Mouse (Mus musculus) intestine, postnatal 0 days (tissue): ENCODE results near the gene Bricd5. TPM values are rescaled to one million over a fixed set of nuclear protein-coding genes. Genes with fewer than 3 reads are reported as not detected.
"Not testable (repeated sequence)": the region's sequence is repeated elsewhere in the genome, so short reads cannot be mapped to it uniquely, and the experiment has no call there.

Experiments used
- ATAC-seq: fragments of 200-750 bp; cut with Nextera tagmentation; 2 replicates; pipeline ENCODE4 v1.8.0; 2017; ENCODE audit warnings: mild to moderate bottlenecking, moderate TSS enrichment, moderate library complexity
- H3K27ac ChIP-seq: fragments of 300-500 bp; sonication (generic); 2 replicates; pipeline ENCODE4 v1.5.1; 2014; ENCODE audit warnings: mild to moderate bottlenecking, low read depth, low read length, moderate library complexity
- H3K27me3 ChIP-seq: fragments of 300-500 bp; sonication (generic); replicated peaks from 2 replicates; pipeline ENCODE4 v1.6.1; 2014; ENCODE audit warnings: low read length, mixed read lengths; ENCODE audit not compliant: control insufficient read depth, insufficient read depth
- H3K36me3 ChIP-seq: fragments of 300-500 bp; sonication (generic); 2 replicates; pipeline ENCODE4 v1.6.1; 2014; ENCODE audit warnings: mild to moderate bottlenecking, moderate library complexity; ENCODE audit not compliant: control insufficient read depth, insufficient read depth
- H3K4me1 ChIP-seq: fragments of 300-500 bp; sonication (generic); replicated peaks from 2 replicates; pipeline ENCODE4 v1.6.1; 2014; ENCODE audit warnings: antibody characterized with exemption, low read length, mixed read lengths; ENCODE audit not compliant: control insufficient read depth, insufficient read depth
- H3K4me2 ChIP-seq: fragments of 300-500 bp; sonication (generic); replicated peaks from 2 replicates; pipeline ENCODE4 v1.6.1; 2014; ENCODE audit warnings: low read depth, mild to moderate bottlenecking, moderate library complexity
- H3K4me3 ChIP-seq: fragments of 300-500 bp; sonication (generic); 2 replicates; pipeline ENCODE4 v1.5.1; 2014; ENCODE audit warnings: low read depth, low read length
- H3K9ac ChIP-seq: fragments of 300-500 bp; sonication (generic); 2 replicates; pipeline ENCODE4 v1.6.1; 2014; ENCODE audit warnings: mild to moderate bottlenecking, low read depth, low read length
- H3K9me3 ChIP-seq: fragments of 300-500 bp; sonication (generic); 2 replicates; pipeline ENCODE4 v1.6.1; 2016; ENCODE audit warnings: mixed run types; ENCODE audit not compliant: control insufficient read depth
- CTCF ChIP-seq: sonication (generic); IDR thresholded peaks from 2 replicates; pipeline ENCODE4 v1.5.1; 2016; ENCODE audit warnings: low read depth, mild to moderate bottlenecking, control low read depth, antibody characterized with exemption, moderate library complexity
- WGBS: fragments of 180-500 bp; shearing (Covaris S2); extraction: QIAGEN DNeasy Blood & Tissue Kit; methylation state at CpG from one replicate; pipeline ENCODE4 v1.1.7; 2014; 5-methylcytosine and 5-hydroxymethylcytosine counted together
- polyA plus RNA-seq: library from polyadenylated mRNA; unstranded; fragments of >200 nt; fragmentation: Nextera tagmentation; extraction: Ambion mirVana; gene quantifications from 2 replicates; pipeline ENCODE4 v1.2.1, GENCODE M21; 2015

Gene Bricd5
- polyA plus RNA-seq = not detected in 2 replicates

- TF ChIP-seq CTCF = no peak
- Histone ChIP-seq H3K9me3 (no peaks in the 10 kb centered on the region), H3K9ac (peak within 1 kb of the TSS; percentile 37), H3K4me2 (peak within 1 kb of the TSS; percentile 99), H3K27me3 (no peaks in the 10 kb centered on the region), H3K4me1 (peaks cover 8% of the 10 kb centered on the region), H3K27ac (peak within 1 kb of the TSS; percentile 86), H3K36me3 (peaks cover 40% of the 10 kb centered on the region), H3K4me3 (no peak within 1 kb of the TSS)
- 69% methylated on average over 6 of the region's 6 CpGs for WGBS
- no peak for ATAC-seq
These were observed at the start of gene Bricd5 for GRCm38 (mm10) chr17:24473612-24474275. Gene Bricd5 (plus strand): TSS chr17:24473884.

GRCm38 (mm10) chr17:24424489-24424888 is 49.2 kb upstream of the Bricd5 start:
- Histone ChIP-seq H3K27me3 (no peaks in the 10 kb centered on the region), H3K27ac (peak overlapping the region; percentile 50; the same call in 1 of the 2 replicates), H3K4me1 (no peaks in the 10 kb centered on the region), H3K9me3 (no peaks in the 10 kb centered on the region), H3K36me3 (peaks cover 49% of the 10 kb centered on the region), H3K9ac (no peak overlapping the region), H3K4me2 (no peak overlapping the region), H3K4me3 (no peak overlapping the region)
- no peak for ATAC-seq
- TF ChIP-seq CTCF = no peak
- WGBS = 95% methylated on average over 5 of the region's 5 CpGs

GRCm38 (mm10) chr17:24425326-24425725 is 48.4 kb upstream of the Bricd5 start:
- ATAC-seq, H3K9me3 ChIP-seq, H3K4me2 ChIP-seq, H3K9ac ChIP-seq, H3K27ac ChIP-seq, H3K4me3 ChIP-seq, H3K4me1 ChIP-seq, H3K27me3 ChIP-seq: not testable (repeated sequence)
- 66% methylated on average over 4 of the region's 8 CpGs for WGBS
- H3K36me3 ChIP-seq = peaks cover 41% of the 10 kb centered on the region

GRCm38 (mm10) chr17:24425905-24426304 is 47.8 kb upstream of the Bricd5 start:
- Histone ChIP-seq H3K9me3 (no peaks in the 10 kb centered on the region), H3K4me3 (peak overlapping the region; percentile 66; the same call in 1 of the 2 replicates), H3K36me3 (peaks cover 35% of the 10 kb centered on the region), H3K4me1 (no peaks in the 10 kb centered on the region), H3K9ac (no peak overlapping the region), H3K27ac (peak overlapping the region; percentile 93), H3K27me3 (no peaks in the 10 kb centered on the region), H3K4me2 (peak overlapping the region; percentile 77)
- WGBS = 68% methylated on average over 7 of the region's 7 CpGs
- TF ChIP-seq CTCF = no peak
- no peak for ATAC-seq

- Histone ChIP-seq H3K36me3 (peaks cover 28% of the 10 kb centered on the region), H3K9ac (peak within 1 kb of the TSS; percentile 82), H3K4me3 (peak within 1 kb of the TSS; percentile 66), H3K9me3 (no peaks in the 10 kb centered on the region), H3K27me3 (no peaks in the 10 kb centered on the region), H3K4me2 (peak within 1 kb of the TSS; percentile 77), H3K4me1 (no peaks in the 10 kb centered on the region), H3K27ac (peak within 1 kb of the TSS; percentile 93)
- ATAC-seq = peak; percentile 95
- under 1% methylated on average over 48 of the region's 48 CpGs for WGBS
- TF ChIP-seq CTCF = no peak; the same call in 1 of the 2 replicates
These were observed 47.1 kb upstream of the Bricd5 start, which contains the start of gene Eci1 for GRCm38 (mm10) chr17:24426471-24427169. Gene Eci1 (plus strand): TSS chr17:24426641.

GRCm38 (mm10) chr17:24427170-24427557 is 46.5 kb upstream of the Bricd5 start:
- WGBS = 1% methylated on average over 8 of the region's 8 CpGs
- Histone ChIP-seq H3K9ac (peak overlapping the region; percentile 82), H3K4me2 (peak overlapping the region; percentile 77), H3K36me3 (peaks cover 25% of the 10 kb centered on the region), H3K9me3 (no peaks in the 10 kb centered on the region), H3K27ac (peak overlapping the region; percentile 93), H3K27me3 (no peaks in the 10 kb centered on the region), H3K4me3 (peak overlapping the region; percentile 66), H3K4me1 (no peaks in the 10 kb centered on the region)
- no peak for ATAC-seq
- no peak for TF ChIP-seq CTCF
